Mouse (Mus musculus) bone marrow macrophage, adult 2 months (primary cell): ENCODE measurements around the gene Ano7. TPM values are rescaled to one million over a fixed set of nuclear protein-coding genes. Genes with fewer than 3 reads are reported as not detected.

Experiments used
- H3K27ac ChIP-seq: 2 replicates; pipeline ENCODE4 v1.5.1; 2012; ENCODE audit warnings: low read depth, low read length; ENCODE audit not compliant: insufficient read depth
- H3K4me1 ChIP-seq: 2 replicates; pipeline ENCODE4 v1.6.1; 2012; ENCODE audit warnings: low read length; ENCODE audit not compliant: control insufficient read depth, insufficient read depth
- H3K4me3 ChIP-seq: 2 replicates; pipeline ENCODE4 v1.5.1; 2012; ENCODE audit warnings: mild to moderate bottlenecking, low read length, moderate library complexity; ENCODE audit not compliant: insufficient read depth
- CTCF ChIP-seq: IDR thresholded peaks from 2 replicates; pipeline ENCODE4 v1.5.1; 2012; ENCODE audit warnings: low read depth, mild to moderate bottlenecking, low read length, moderate library complexity
- POLR2A ChIP-seq: IDR thresholded peaks from 2 replicates; pipeline ENCODE4 v1.6.1; 2012; ENCODE audit warnings: mild to moderate bottlenecking, low read depth, low read length, borderline replicate concordance
- polyA plus RNA-seq: library from polyadenylated mRNA; stranded (reverse); fragments of >200 nt; gene quantifications from 2 replicates; pipeline ENCODE4 v1.2.4, GENCODE M21; 2012; ENCODE audit not compliant: missing spikeins, insufficient read depth, insufficient read length

Gene Ano7
- polyA plus RNA-seq, 1 experiment: 0.64 TPM

DNA sequence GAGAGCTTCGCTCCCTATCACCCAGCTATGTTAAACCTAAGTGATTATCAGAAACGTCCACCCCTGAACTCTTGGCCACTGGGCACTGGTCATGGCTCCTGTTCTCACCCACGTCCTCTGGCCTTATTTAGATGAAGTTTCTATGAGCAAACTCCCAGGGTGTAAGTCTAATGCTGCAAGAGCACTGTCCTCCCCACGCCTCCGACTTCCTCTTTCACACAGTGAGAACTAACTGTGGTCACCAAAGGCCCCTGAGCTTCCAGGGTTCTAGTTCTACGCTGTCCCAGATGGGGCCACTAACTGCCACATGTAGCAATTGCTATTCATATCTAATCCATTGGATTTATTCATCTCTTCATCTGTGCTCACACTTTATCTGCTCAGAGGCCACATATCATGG lies 8.1 kb upstream of the Ano7 start:
- Histone ChIP-seq H3K27ac (no peak overlapping the region), H3K4me1 (peaks cover 3% of the 10 kb centered on the region), H3K4me3 (no peak overlapping the region)
- TF ChIP-seq POLR2A (no peak), CTCF (no peak)

DNA sequence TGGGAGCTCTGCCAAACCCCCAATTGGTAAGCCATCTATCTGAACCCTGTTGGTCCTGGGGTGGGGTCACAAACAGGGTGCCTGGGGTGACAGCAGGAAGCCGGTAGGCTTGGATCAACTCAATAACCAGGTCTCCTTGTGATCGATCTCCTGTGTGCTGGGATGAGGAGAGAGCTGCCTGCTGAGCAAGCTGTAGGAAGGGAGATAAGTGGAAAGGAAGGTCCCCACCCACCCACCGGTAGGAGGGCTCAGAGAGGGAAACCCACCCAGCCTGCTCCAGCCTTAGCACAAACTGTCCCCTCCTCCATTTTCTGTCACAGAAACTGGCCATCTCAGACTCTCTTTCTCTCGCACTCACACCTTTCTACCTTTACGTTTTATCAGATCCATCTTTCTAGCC lies 3.6 kb downstream of the Ano7 start:
- no peak overlapping the region for H3K27ac ChIP-seq
- H3K4me1 ChIP-seq: 0 out of 2 replicates have a peak, but pooled peaks cover 4% of the 10 kb centered on the region
- TF ChIP-seq CTCF (no peak), POLR2A (no peak)
- no peak overlapping the region for H3K4me3 ChIP-seq

DNA sequence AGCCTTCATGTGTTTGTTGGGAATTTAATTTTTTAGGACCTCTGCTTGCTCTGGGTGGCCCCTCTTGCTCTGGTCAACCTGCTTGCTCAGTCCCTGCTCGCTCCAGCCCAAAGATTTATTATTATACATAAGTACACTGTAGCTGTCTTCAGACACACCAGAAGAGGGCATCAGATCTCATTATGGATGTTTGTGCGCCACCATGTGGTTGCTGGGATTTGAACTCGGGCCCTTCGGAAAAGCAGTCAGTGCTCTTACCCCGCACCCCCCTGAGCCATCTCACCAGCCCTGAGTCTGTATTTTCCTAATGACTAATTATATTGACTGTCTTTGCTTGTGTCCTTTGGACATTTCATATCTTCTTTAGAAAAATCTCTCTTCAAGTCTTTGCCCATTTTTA lies 5.4 kb downstream of the Ano7 start:
- TF ChIP-seq POLR2A: no peak
- TF ChIP-seq CTCF: no peak
- Histone ChIP-seq H3K4me3 (no peak overlapping the region), H3K4me1 (0 out of 2 replicates have a peak, but pooled peaks cover 4% of the 10 kb centered on the region), H3K27ac (no peak overlapping the region)

DNA sequence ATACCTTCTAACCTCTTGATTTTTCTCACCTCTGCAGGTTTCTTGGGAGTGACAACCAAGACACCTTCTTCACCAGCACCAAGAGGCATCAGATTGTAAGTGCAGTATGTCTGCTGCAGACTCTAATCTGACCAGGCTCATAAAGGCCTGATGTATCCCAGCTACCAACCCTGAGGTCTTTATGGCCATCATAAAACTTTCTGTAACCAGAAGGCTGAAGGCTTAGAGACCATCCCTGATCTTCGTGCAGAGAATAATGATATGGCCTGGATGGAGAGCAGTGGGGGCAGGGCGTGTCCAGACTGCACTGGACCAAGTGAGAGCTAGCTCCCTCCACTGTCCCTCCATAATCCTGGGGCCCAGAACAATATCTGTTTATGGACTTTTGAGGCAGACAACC lies 13.5 kb downstream of the Ano7 start:
- no peak for TF ChIP-seq POLR2A
- TF ChIP-seq CTCF: no peak

GRCm38 (mm10) chr1:93388906-93389305 lies 15.2 kb downstream of the Ano7 start:
- TF ChIP-seq POLR2A: no peak
- no peak for TF ChIP-seq CTCF
- Histone ChIP-seq H3K4me1 (peaks cover 6% of the 10 kb centered on the region; the same call in 1 of the 2 replicates), H3K4me3 (no peak overlapping the region), H3K27ac (no peak overlapping the region)

More for the DNA sequence above, 13.5 kb downstream of the Ano7 start:
- no peak overlapping the region for H3K27ac ChIP-seq
- H3K4me1 ChIP-seq: no peaks in the 10 kb centered on the region
- H3K4me3 ChIP-seq: no peak overlapping the region

DNA sequence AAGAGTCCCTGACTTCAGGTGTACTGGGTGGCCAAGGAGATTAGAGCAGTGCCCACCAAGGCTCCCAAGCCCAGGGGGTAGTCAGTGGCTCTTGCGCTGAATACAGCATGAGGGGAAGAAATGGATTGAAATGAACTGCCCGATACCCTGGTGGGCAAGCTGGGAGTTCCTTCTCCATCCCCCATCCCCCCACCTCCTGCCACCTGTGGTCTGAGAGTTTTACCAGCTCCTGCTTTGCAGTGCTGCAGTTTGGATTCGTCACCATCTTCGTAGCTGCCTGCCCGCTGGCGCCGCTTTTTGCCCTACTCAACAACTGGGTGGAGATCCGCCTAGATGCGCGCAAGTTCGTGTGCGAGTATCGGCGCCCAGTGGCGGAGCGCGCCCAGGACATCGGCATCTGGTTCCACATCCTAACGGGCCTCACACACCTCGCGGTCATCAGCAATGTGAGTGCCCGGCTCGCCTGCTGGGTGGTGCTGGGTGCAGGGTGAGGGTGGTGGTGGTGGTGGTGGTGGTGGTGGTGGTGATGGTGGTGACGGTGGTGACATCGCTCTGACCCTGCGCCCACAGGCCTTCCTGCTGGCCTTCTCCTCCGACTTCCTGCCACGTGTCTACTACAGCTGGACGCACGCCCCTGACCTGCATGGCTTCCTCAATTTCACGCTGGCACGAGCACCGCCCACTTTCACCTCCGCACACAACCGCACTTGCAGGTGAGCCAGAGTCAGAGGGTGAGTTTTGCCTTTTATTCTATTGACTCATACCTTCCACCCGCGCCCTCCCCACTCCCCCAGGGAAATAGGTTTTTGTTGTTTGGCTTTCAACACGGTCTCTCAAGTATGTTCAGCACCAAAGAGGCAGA lies 27.7 kb downstream of the Ano7 start:
- no peak for TF ChIP-seq POLR2A
- no peak for TF ChIP-seq CTCF
- no peak overlapping the region for H3K27ac ChIP-seq
- H3K4me3 ChIP-seq: peak overlapping the region; percentile 32
- H3K4me1 ChIP-seq: no peaks in the 10 kb centered on the region; the same call in 1 of the 2 replicates

GRCm38 (mm10) chr1:93403403-93403802 lies 29.7 kb downstream of the Ano7 start:
- TF ChIP-seq CTCF (no peak), POLR2A (no peak)
- Histone ChIP-seq H3K27ac (no peak overlapping the region), H3K4me3 (no peak overlapping the region), H3K4me1 (no peaks in the 10 kb centered on the region; the same call in 1 of the 2 replicates)

GRCm38 (mm10) chr1:93432087-93432486 lies 58.4 kb downstream of the Ano7 start:
- TF ChIP-seq CTCF: no peak
- TF ChIP-seq POLR2A: no peak
- Histone ChIP-seq H3K4me3 (no peak overlapping the region), H3K27ac (no peak overlapping the region), H3K4me1 (no peaks in the 10 kb centered on the region)

- H3K27ac ChIP-seq: no peak overlapping the region
- no peak overlapping the region for H3K4me3 ChIP-seq
- peaks cover 7% of the 10 kb centered on the region for H3K4me1 ChIP-seq
- TF ChIP-seq POLR2A: no peak
- no peak for TF ChIP-seq CTCF
These were observed 65.6 kb downstream of the Ano7 start for GRCm38 (mm10) chr1:93439321-93439720.

GRCm38 (mm10) chr1:93444405-93445110 lies 70.8 kb downstream of the Ano7 start:
- Histone ChIP-seq H3K4me3 (peak overlapping the region; percentile 94), H3K27ac (peak overlapping the region; percentile 75), H3K4me1 (peaks cover 14% of the 10 kb centered on the region)
- TF ChIP-seq POLR2A: no peak
- no peak for TF ChIP-seq CTCF
